Mouse (Mus musculus): ENCODE measurements at regions not wholly inside any gene's neighbourhood (a gene's known extent, or its start where the extent isn't known, plus 50 kb on each side); places are given as distances from the start of the nearest gene placed in this dataset.

GRCm38 (mm10) chr2:48417000-48417596, 396.8 kb upstream of the Acvr2a start:
- TF ChIP-seq POLR2A (IDR thresholded peaks at IDR 0.05; ENCODE audit: borderline replicate concordance, insufficient read depth, low read length) (no peak), CTCF (IDR thresholded peaks at IDR 0.05; ENCODE audit: borderline replicate concordance, insufficient read depth, low read depth, low read length) (no peak)
